Mouse (Mus musculus) C2C12 (cell line): ENCODE data around the gene Plekhs1.

Experiments used
- CEBPB ChIP-seq: IDR thresholded peaks from one replicate; pipeline ENCODE4 v1.6.1; 2011; ENCODE audit warnings: low read depth, mild to moderate bottlenecking, control low read depth, moderate library complexity
- CTCF ChIP-seq: IDR thresholded peaks from one replicate; pipeline ENCODE4 v1.5.1; 2011; ENCODE audit not compliant: control insufficient read depth, insufficient read depth, insufficient read length
- MYOD1 ChIP-seq: IDR thresholded peaks from one replicate; pipeline ENCODE4 v1.6.1; 2011; ENCODE audit warnings: low read depth; ENCODE audit not compliant: control insufficient read depth, insufficient read length
- USF1 ChIP-seq: IDR thresholded peaks from one replicate; pipeline ENCODE4 v1.6.1; 2011; ENCODE audit warnings: low read depth, mild to moderate bottlenecking, control low read depth, moderate library complexity

DNA sequence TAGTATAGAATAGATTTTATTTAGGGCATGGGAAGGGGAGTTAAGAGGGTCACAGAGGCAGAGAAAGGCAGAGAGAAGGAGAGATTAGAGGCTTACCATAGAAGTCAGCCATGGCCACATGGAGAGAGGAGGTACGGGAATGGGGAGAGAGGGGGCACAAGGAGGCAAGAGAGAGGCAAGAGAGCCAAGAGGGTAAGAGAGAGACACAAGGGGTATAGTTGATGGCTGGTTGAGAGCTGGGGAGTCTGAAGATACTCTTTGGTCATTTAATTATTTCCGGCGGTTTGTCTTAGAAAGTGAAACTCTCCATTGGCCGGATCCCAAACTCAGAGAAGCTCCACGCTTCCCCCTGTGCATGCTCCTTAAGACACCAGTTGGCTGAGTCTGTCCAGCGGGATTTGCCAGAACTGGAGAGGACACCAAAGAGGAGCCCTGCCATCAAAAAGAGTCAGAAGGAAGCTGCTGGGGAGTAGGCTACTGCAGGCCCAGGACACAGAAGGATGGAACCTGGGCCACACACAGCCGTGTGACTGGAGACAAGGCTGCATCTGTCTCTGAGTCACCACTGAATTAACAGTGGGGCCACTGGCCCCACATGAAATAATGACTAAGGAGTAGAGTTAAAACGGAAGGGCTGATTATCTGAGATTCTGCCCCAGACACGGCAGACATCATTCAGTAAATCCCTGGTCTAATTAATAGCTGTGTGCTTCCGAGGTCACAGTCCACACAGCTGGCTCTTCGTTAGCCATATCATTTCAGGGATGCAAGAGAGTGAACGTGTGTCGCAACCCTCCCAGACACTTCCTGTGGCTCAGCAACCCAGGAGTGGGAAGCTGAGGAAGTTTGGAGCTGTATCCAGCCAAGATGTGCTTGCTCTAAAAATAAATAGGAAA is 24.2 kb downstream of the Plekhs1 start:
- TF ChIP-seq CTCF, result no peak
- no peak for TF ChIP-seq USF1
- TF ChIP-seq MYOD1, result peak; percentile 50
- peak; percentile 94 for TF ChIP-seq CEBPB
